In the genomic region with DNA sequence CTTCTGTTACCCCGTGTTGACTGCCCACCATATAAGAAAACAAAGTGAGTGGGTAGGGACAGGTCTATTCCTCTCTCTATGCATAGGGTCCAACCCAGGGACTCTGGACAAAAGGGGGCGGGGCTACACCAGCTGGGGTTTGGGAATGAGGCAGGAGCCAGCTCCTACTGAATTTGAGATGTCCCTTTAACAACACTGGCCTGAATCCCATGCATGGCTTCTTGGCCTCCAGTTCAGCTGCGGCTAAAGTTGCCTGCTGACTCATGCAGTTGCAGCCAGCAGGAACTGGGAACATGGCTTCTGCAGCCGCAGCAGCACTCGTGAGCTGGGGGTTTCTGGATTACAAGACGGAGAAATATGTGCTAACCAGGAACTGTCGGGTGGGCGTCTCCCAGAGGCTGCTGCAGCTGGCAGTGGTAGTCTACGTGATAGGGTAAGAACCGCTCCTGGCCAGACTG, we compare ENCODE assay signal across 8 mouse cellular contexts. TPM values are rescaled to one million over a fixed set of nuclear protein-coding genes. Genes with fewer than 3 reads are reported as not detected.
DNase-seq lines count a peak whose midpoint lies in the region; ATAC-seq and TF ChIP-seq lines count a peak whose summit lies in the region.

A gene (plus strand): TSS at position 135 of the 458 bp plus-strand sequence.

- H3K9me3 ChIP-seq in heart, embryonic 15.5 days (replicated peaks) = no peaks in the 10 kb centered on the region
- no peaks in the 10 kb centered on the region for H3K9me3 ChIP-seq in stomach, embryonic 16.5 days (replicated peaks; ENCODE audit: control insufficient read depth, low read length)

- H3K27ac ChIP-seq in embryonic fibroblast, embryonic 13.5 days (ENCODE audit: insufficient read depth, low read length) = peak within 1 kb of the TSS; percentile 47
- H3K27ac ChIP-seq in heart, embryonic 15.5 days = peak within 1 kb of the TSS; percentile 54
- peak within 1 kb of the TSS; percentile 84 for H3K27ac ChIP-seq in stomach, embryonic 16.5 days (ENCODE audit: low read length)

- no peaks in the 10 kb centered on the region for H3K36me3 ChIP-seq in heart, embryonic 15.5 days
- no peaks in the 10 kb centered on the region for H3K36me3 ChIP-seq in stomach, embryonic 16.5 days (ENCODE audit: control insufficient read depth, insufficient read depth, low read length)

- 0 out of 2 replicates have a peak within 1 kb of the TSS, but pooled peaks have one; percentile 5 for H3K4me3 ChIP-seq in embryonic fibroblast, embryonic 13.5 days (ENCODE audit: insufficient read depth, low read length)
- peak within 1 kb of the TSS; percentile 41 for H3K4me3 ChIP-seq in heart, embryonic 15.5 days
- peak within 1 kb of the TSS; percentile 24 for H3K4me3 ChIP-seq in stomach, embryonic 16.5 days (replicated peaks; ENCODE audit: low read length)

- ATAC-seq in heart, embryonic 15.5 days (replicated peaks; ENCODE audit: insufficient number of reproducible peaks, insufficient read depth, low FRiP score, low read depth) = peak; percentile 44; the same call in 1 of the 2 replicates
- ATAC-seq in megakaryocyte progenitor cell, adult 5-6 weeks (replicated peaks; ENCODE audit: poor library complexity) = peak; percentile 65
- peak; percentile 45 for ATAC-seq in stomach, embryonic 16.5 days (ENCODE audit: insufficient read depth, low FRiP score)

- TF ChIP-seq CTCF in embryonic fibroblast, embryonic 13.5 days (IDR thresholded peaks at IDR 0.05; ENCODE audit: borderline replicate concordance, insufficient read depth, low read length) = no peak

- peak; percentile 44; the same call in 1 of the 2 replicates for TF ChIP-seq POLR2A in embryonic fibroblast, embryonic 13.5 days (IDR thresholded peaks at IDR 0.05; ENCODE audit: low read depth, low read length)

- peak within 1 kb of the TSS; percentile 77 for H3K4me2 ChIP-seq in heart, embryonic 15.5 days
- H3K4me2 ChIP-seq in stomach, embryonic 16.5 days (ENCODE audit: low read depth, low read length) = peak within 1 kb of the TSS; percentile 57

- intact Hi-C loops in left cerebral cortex, postnatal 14 days (cut with DNase I) = loop anchor here (2.0 kb wide), 1 partner anchor 57 kb away; a partner anchor contains a TSS

- H3K9ac ChIP-seq in heart, embryonic 15.5 days = peak within 1 kb of the TSS; percentile 44
- peak within 1 kb of the TSS; percentile 59 for H3K9ac ChIP-seq in stomach, embryonic 16.5 days (ENCODE audit: low read length)

- H3K4me1 ChIP-seq in embryonic fibroblast, embryonic 13.5 days (ENCODE audit: control insufficient read depth, insufficient read depth, low read length) = peaks cover 17% of the 10 kb centered on the region
- peaks cover 34% of the 10 kb centered on the region for H3K4me1 ChIP-seq in heart, embryonic 15.5 days (replicated peaks)
- peaks cover 17% of the 10 kb centered on the region for H3K4me1 ChIP-seq in stomach, embryonic 16.5 days (ENCODE audit: control insufficient read depth, insufficient read depth, low read length)

- DNase-seq in left cerebral cortex, postnatal 14 days (ENCODE audit: low spot score in 2 of 2) = peak; percentile 38 to 70
- DNase-seq in left cerebral cortex, adult 9 months (ENCODE audit: low spot score in 2 of 2) = no peak
- DNase-seq in kidney, postnatal 36 days = peak; percentile 12 to 58
- no peak for DNase-seq in right cerebral cortex, postnatal 14 days

- WGBS in heart, embryonic 15.5 days = 2% methylated on average over 10 of the region's 10 CpGs
- 6% methylated on average over 10 of the region's 10 CpGs for WGBS in stomach, embryonic 16.5 days

- peaks cover 13% of the 10 kb centered on the region for H3K27me3 ChIP-seq in heart, embryonic 15.5 days
- H3K27me3 ChIP-seq in stomach, embryonic 16.5 days (ENCODE audit: control insufficient read depth, insufficient read depth, low read length) = no peaks in the 10 kb centered on the region

RNA-seq across cellular contexts. Expression of the gene that starts here (rescaled TPM):
- total RNA-seq in left cerebral cortex, postnatal 14 days (2021) = under 1 TPM; 0.13 to 0.19 TPM
- polyA plus RNA-seq in embryonic fibroblast, embryonic 13.5 days (2011; ENCODE audit: insufficient read length, low read depth, missing spikeins) = 2.2 and 3.0 TPM in 2 replicates
- 0.60 and 0.80 TPM in 2 replicates for polyA plus RNA-seq in heart, embryonic 15.5 days (2015; fragmentation: Nextera tagmentation; extraction: Ambion mirVana)
- total RNA-seq in megakaryocyte progenitor cell, adult 5-6 weeks (2015) = not detected in 2 replicates
- total RNA-seq in megakaryocyte progenitor cell, adult 5-6 weeks (2017) = not detected in 2 replicates
- 1.8 and 2.1 TPM in 2 replicates for polyA plus RNA-seq in stomach, embryonic 16.5 days (2015; fragmentation: Nextera tagmentation; extraction: Ambion mirVana)

Comparison
In these comparisons a context has a peak if more than half of its experiments do, and no peak if none do; other contexts are left out.
1. Peak in DNase-seq in left cerebral cortex, postnatal 14 days; RNA of the gene not detected or under 1 TPM.
2. Peak in ATAC-seq, H3K4me3 ChIP-seq, H3K27ac ChIP-seq, H3K9ac ChIP-seq and H3K4me2 ChIP-seq in heart, embryonic 15.5 days; RNA of the gene not detected or under 1 TPM.
3. Peak in ATAC-seq in megakaryocyte progenitor cell, adult 5-6 weeks; RNA of the gene not detected or under 1 TPM.
4. DNase-seq: peak in kidney, postnatal 36 days (2 of 2); none in left cerebral cortex, adult 9 months (0 of 2) and right cerebral cortex, postnatal 14 days (single experiment).
5. Peak in every context shown above with its lines, with median percentiles within 50 percentile points of each other: H3K27ac ChIP-seq, H3K4me3 ChIP-seq and ATAC-seq.